Mouse (Mus musculus): ENCODE data around the gene Bud31. TPM values are rescaled to one million over a fixed set of nuclear protein-coding genes. Genes with fewer than 3 reads are reported as not detected.

Gene Bud31
- polyA plus RNA-seq, 1 experiment from 2014 or later: 135 TPM

Other genes with a start within 250 kb of the Bud31 start
- gene Smurf1, start 174.5 kb upstream of the Bud31 start, polyA plus RNA-seq (2015; fragmentation: Nextera tagmentation; extraction: Ambion mirVana): 12.1 and 12.4 TPM in 2 replicates
- gene Gm4871, start 107.6 kb upstream of the Bud31 start, polyA plus RNA-seq (2015; fragmentation: Nextera tagmentation; extraction: Ambion mirVana): not detected in 2 replicates
- gene 1700018F24Rik, start 97.4 kb upstream of the Bud31 start, polyA plus RNA-seq (2015; fragmentation: Nextera tagmentation; extraction: Ambion mirVana): not detected in 2 replicates
- 92.3 and 99.2 TPM in 2 replicates for gene Arpc1a, start 56.5 kb upstream of the Bud31 start, polyA plus RNA-seq (2015; fragmentation: Nextera tagmentation; extraction: Ambion mirVana)
- not detected in 2 replicates for gene Kpna7, start 56.3 kb upstream of the Bud31 start, polyA plus RNA-seq (2015; fragmentation: Nextera tagmentation; extraction: Ambion mirVana)
- gene Arpc1b, start 26.1 kb upstream of the Bud31 start, polyA plus RNA-seq (2015; fragmentation: Nextera tagmentation; extraction: Ambion mirVana): 221 and 234 TPM in 2 replicates
- gene Pdap1, start 124 bp upstream of the Bud31 start, polyA plus RNA-seq (2015; fragmentation: Nextera tagmentation; extraction: Ambion mirVana): 62.4 and 62.6 TPM in 2 replicates
- gene Ptcd1, start 26.7 kb downstream of the Bud31 start, polyA plus RNA-seq (2015; fragmentation: Nextera tagmentation; extraction: Ambion mirVana): 11.6 and 11.8 TPM in 2 replicates
- gene Cpsf4, start 26.9 kb downstream of the Bud31 start, polyA plus RNA-seq (2015; fragmentation: Nextera tagmentation; extraction: Ambion mirVana): 27.4 and 28.8 TPM in 2 replicates
- gene Atp5j2, start 51.7 kb downstream of the Bud31 start, polyA plus RNA-seq (2015; fragmentation: Nextera tagmentation; extraction: Ambion mirVana): 1,195 and 1,380 TPM in 2 replicates
- 6.8 and 6.9 TPM in 2 replicates for gene Zkscan14, start 61.5 kb downstream of the Bud31 start, polyA plus RNA-seq (2015; fragmentation: Nextera tagmentation; extraction: Ambion mirVana)
- gene Zkscan5, start 64.2 kb downstream of the Bud31 start, polyA plus RNA-seq (2015; fragmentation: Nextera tagmentation; extraction: Ambion mirVana): 9.5 and 10.9 TPM in 2 replicates
- gene Zfp655, start 91.4 kb downstream of the Bud31 start, polyA plus RNA-seq (2015; fragmentation: Nextera tagmentation; extraction: Ambion mirVana): 26.0 and 30.0 TPM in 2 replicates
- 0.32 and 0.48 TPM in 2 replicates for gene Zscan25, start 140.1 kb downstream of the Bud31 start, polyA plus RNA-seq (2015; fragmentation: Nextera tagmentation; extraction: Ambion mirVana)
- not detected in 2 replicates for gene Cyp3a57, start 204.9 kb downstream of the Bud31 start, polyA plus RNA-seq (2015; fragmentation: Nextera tagmentation; extraction: Ambion mirVana)

All from heart, embryonic 13.5 days (tissue).